Mouse (Mus musculus): ENCODE data around the gene 4930432M17Rik.

Gene 4930432M17Rik

DNA sequence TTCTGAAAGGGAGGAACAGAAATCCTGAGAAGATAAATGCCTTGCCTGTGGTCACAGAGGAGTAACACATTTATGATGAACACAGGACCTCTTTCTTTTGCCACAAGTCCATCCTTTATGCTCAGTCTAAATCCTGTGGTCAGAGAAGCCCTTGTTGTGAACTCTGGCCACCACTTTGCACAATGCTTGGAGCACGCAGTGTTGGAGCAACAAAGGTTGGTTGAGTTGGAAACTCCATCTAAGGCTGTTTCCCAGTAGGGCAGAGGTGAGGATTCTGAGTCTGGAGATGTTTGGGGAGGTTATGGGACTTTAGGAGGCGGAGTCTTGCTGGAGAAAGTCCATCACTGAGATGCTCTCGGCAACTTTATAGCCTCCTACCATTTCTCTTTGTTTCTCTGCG, 36.5 kb downstream of the 4930432M17Rik start:
- no peak for DNase-seq (ENCODE audit: low spot score)

DNA sequence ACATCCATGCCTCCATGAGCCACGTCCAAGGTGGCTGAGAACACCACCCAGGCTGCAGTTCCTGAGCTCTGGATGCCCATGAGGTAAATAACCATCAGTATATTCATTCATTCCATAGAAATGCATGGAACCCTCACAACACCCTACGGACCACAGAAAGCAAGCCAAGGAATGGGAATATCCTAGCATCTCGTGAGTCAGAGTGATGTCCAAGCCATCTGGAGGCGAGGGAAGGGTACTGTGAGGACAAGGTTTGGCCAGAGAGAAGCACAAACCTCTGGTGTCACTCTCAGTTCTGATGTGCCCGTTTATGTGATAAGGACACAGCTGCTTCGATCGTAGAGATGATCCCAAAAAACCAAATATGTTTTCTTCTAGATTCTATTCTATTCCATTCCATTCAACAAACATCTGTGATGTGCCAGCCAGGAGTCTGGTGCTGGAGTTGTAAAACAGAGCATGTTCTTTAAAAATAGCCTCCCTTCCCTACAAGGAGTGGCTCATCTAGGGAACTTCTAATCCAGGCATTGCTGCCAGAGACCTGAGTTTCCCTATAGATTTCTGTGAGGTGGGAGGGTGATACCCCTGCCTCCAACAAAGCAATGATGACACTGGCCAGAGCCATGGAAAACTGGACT, 40.5 kb downstream of the 4930432M17Rik start:
- no peak for DNase-seq (ENCODE audit: low spot score)

DNA sequence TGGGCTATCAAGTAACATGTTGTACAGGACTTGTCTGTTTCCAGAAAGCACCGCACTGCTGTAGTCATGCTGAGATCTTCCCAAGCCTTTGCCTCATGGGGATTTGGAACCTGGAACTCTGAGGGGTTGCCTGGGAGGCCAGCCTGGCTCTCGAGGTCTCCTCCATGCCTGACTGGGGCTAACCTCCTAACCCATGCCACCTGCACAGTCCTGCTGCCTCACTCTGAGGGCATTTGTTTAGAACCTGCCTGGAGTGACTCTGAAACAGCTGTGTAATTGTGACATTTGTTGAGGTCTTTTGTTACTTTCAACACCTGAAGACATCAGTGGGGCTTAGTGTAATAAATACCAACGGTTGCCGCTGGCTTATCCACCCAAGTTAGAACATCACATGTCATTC, 41.7 kb downstream of the 4930432M17Rik start:
- no peak for DNase-seq (ENCODE audit: low spot score)

DNA sequence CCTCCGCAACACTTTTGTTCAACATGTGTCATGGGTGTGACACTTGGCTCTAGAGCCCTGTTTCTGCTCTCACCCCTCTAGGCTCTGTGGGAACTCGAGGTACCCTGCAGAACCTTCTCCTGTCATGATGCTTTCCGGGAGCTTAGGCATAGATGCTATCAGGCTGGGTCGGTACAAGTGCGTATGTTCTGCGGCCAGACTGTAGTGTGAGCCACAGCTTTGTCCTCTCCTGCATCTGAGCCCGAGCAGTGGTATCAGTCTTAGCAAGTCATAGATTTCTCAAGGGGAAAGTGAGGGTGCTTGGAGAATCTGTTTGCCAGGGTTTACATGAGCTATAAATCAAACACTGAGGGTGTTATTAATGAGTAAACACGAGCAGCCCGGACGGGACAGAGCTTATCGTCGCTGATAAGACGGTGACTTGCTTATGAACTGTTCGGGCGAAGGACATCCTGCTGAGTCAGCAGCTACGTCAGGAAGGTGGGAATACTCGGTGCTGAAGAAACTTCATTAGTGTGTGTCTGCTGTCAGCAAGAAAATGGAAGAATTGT, 42.7 kb downstream of the 4930432M17Rik start:
- DNase-seq (ENCODE audit: low spot score), result no peak

GRCm38 (mm10) chr3:121713816-121714215, 43.3 kb downstream of the 4930432M17Rik start:
- DNase-seq (ENCODE audit: low spot score), result no peak

GRCm38 (mm10) chr3:121714461-121714860, 43.9 kb downstream of the 4930432M17Rik start:
- no peak for DNase-seq (ENCODE audit: low spot score)

DNA sequence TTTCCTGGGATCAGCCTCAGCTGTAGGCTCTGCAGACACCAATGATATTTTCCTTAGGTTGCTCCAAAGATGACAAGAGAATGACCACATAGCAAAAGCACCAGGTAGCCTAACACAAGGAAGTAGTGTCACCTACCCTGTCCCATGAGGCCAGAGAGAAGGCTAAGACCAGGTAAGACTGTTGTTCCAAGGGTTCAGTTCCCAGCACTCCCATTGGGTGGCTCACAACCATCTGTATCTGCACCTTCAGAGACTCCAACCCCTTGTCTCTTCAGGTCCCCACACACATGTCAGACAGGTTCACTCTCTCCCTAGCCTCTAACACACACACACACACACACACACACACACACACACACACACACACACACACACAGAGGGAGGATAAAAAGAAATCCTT, 44.8 kb downstream of the 4930432M17Rik start:
- no peak for DNase-seq (ENCODE audit: low spot score)

GRCm38 (mm10) chr3:121715741-121716459, 45.3 kb downstream of the 4930432M17Rik start:
- DNase-seq (ENCODE audit: low spot score), result no peak

GRCm38 (mm10) chr3:121716480-121716879, 45.9 kb downstream of the 4930432M17Rik start:
- no peak for DNase-seq (ENCODE audit: low spot score)

DNA sequence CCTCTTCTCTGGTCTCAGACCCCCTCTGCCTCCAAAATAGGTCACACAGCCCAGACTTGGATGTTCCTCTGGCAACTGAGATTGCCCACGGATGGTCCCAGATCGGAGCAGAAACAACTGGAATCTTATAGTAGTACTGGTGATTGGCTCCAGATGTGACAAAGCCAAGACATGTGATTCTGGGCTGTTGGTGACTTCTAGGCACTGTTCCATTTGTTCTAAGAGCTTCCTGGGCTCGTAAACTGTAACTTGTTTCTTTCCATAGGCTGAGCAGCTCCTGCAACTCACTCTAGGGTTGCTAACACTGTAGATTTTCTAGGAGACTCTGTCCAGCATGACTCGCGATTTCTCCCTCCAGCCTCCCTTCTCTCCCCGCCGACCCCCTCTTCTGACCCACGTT, 48.1 kb downstream of the 4930432M17Rik start:
- no peak for DNase-seq (ENCODE audit: low spot score)

- no peak for DNase-seq (ENCODE audit: low spot score)
Measured at GRCm38 (mm10) chr3:121719701-121720100, 49.1 kb downstream of the 4930432M17Rik start.

DNA sequence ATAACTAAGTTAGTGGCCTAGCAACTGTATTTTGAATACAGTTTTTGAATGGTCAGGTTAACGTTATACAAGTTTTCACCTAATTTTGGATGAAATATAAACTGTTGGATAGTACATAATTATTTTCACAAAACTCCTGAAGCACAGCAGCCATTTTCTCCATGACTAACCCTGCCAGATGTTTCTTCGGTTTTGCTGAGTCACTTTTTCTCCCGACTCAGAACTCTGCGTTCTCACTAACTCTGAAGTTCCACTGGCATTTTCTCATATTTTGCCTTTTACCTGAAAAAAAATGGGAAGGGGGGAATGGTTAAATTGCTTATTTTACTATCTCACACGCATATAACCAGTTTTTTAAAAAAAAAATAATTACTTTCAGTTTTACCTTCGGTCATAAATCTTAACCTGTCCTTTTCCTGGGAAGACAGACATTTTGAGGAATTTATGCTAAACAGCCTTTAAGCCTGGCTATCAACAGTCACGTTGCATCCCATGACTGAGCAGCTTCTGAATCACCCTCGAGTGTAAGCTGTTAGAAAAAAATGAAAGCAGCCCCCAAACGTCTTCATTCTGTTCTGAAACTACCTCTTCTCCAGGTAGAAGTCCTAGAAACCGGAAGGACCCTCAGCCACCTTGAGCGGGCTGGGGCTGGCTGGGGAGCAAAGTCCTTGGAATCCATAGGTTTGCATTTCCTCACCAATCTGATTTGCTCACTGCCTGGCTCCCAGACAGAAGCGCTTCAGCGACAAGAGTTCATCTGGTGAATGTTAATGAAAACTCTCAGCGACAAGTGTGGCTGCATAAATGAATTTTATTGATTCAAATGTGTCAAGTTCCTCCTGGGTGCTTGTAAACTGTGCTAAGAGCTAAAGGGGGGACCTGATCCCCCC, 50.5 kb downstream of the 4930432M17Rik start:
- no peak for DNase-seq (ENCODE audit: low spot score)

DNA sequence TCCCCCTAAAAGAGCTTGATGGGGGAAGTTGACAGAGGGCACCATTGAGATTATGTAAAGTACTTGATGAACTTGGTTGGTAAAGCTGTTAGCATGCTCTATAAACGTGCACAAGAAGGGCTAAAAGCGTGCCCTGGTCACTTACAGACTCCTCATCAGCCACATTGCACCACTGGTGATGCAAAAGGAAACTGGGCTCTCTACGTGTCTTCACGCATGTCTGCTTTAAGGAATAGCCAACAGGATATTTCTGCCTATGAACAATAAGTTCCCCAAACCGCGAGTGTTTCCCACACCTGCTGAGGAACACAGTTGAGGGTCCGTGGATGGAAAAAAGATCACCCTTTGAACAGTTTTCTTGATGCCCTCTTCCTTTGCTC, 51.1 kb downstream of the 4930432M17Rik start:
- DNase-seq (ENCODE audit: low spot score), result no peak

DNA sequence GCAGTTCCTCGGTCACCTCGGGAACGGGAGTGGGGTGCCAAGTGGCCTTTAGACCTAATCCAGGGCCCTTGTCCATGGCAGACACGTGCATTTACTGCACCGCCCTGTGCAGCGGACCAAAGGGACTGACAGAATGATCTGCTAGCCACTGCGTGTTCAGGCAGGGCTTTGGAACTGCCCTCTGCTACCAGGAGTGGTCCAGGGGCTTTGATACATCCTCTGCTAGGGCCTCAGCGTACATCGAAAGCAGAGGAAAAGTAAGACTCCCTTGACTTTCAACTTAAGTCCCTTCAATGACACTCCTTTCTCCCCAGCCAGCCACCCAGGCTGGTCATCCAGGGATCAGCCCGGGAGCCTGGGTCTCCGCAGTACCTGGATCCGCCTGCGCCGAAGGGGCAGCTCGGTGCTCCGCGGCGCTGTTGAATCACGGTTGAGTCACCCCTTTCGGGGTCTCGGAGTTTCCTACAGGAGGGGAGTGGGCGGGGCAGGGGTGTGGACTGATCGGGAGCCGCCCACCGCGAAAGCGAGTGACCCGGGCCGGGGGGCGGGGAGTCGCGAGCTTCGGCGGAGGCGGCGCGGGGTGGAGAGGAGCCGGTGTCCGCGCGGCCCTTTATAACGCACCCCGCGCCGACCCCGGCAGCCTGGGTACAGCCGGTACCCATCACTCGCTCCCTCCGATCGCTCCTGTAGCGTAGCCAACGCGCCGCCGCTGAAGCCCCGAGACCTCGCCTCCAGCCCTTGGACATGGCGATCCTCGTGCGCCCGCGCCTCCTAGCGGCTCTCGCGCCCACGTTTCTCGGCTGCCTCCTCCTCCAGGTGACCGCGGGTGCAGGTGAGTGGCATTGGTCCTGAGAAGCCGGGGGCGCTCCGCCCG, 52.6 kb downstream of the 4930432M17Rik start, which contains the start of gene F3:
Gene F3 (plus strand): TSS at position 567 of the 874 bp plus-strand sequence.
- peak; percentile 62 for DNase-seq (ENCODE audit: low spot score)

GRCm38 (mm10) chr3:121723968-121724524, 53.5 kb downstream of the 4930432M17Rik start:
- DNase-seq (ENCODE audit: low spot score), result no peak

DNA sequence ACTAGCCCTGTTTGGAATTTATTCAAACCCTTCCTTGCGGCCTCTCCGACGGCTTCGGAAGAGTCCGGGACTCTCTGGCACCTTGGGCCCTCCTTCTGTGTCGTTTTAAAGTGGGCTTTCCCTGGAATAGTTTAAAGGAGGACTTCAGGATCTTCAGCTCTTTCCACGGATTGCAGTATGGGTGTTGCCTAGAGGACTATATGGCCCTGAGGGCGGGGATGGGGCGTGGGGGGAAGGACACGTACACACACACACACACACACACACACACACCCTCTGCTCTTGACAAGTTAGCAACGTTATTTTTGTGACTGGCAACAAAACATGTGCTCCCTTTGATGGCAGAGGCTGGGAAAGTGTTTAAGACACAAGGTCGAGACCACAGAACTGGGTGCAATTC, 54.0 kb downstream of the 4930432M17Rik start:
- no peak for DNase-seq (ENCODE audit: low spot score)

DNA sequence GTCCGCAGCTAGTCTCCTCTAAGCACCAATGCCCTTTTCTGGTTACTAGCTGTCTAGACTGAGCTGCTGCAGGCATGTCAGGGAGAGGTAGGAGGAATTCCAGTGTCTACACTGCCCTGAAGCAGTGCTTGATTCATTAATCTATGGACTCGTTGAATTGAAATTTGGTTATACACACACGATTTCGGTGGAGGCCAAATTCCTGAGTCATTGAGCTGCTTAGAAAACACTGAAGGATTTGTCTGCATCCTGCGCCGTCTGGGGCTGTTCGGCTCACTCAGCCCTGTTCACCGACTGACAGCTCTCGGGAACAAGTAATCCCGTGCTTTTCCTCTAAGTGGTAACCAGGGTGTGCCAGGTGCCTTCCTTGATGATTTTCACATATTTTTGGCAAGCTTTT, 55.1 kb downstream of the 4930432M17Rik start:
- DNase-seq (ENCODE audit: low spot score), result no peak

GRCm38 (mm10) chr3:121729678-121730077, 59.1 kb downstream of the 4930432M17Rik start:
- no peak for DNase-seq (ENCODE audit: low spot score)
